Mouse (Mus musculus) E14TG2a.4 (cell line): ENCODE measurements around the gene Ccdc82.

Source experiments
- CTCF ChIP-seq: conservative IDR thresholded peaks from 2 replicates; pipeline ENCODE4 v1.5.1; 2014; ENCODE audit warnings: low read length
- NANOG ChIP-seq: IDR thresholded peaks from 2 replicates; pipeline ENCODE4 v1.6.1; 2014; ENCODE audit warnings: borderline replicate concordance, low read length, mixed read lengths

GRCm38 (mm10) chr9:13203681-13204080, 43.1 kb upstream of the Ccdc82 start:
- TF ChIP-seq CTCF (no peak), NANOG (no peak)
